Mouse (Mus musculus) common myeloid progenitor, adult 5-6 weeks (primary cell): ENCODE data around the gene Spata22. TPM values are rescaled to one million over a fixed set of nuclear protein-coding genes. Genes with fewer than 3 reads are reported as not detected.

Experiments used
- total RNA-seq: library from RNA; stranded (forward); fragments of 200-1000, 187-1606 nt; gene quantifications from 2 replicates; pipeline ENCODE4 v1.2.3, GENCODE M21; 2017

The Spata22 gene
- total RNA-seq, 1 experiment from 2014 or later, result not detected

Other genes starting within 250 kb of the Spata22 start
- 0.05 TPM in 1 of 2 replicates, not detected in the other for gene Itgae, start 239.2 kb upstream of the Spata22 start, total RNA-seq
- 18.6 and 22.8 TPM in 2 replicates for gene Haspin, start 191.4 kb upstream of the Spata22 start, total RNA-seq
- gene P2rx5, start 169.3 kb upstream of the Spata22 start, total RNA-seq, result not detected in 2 replicates
- 46.6 and 48.2 TPM in 2 replicates for gene Emc6, start 152.7 kb upstream of the Spata22 start, total RNA-seq
- gene Tax1bp3, start 152.7 kb upstream of the Spata22 start, total RNA-seq, result 7.7 and 11.4 TPM in 2 replicates
- gene Ctns, start 130.7 kb upstream of the Spata22 start, total RNA-seq, result 6.0 and 8.8 TPM in 2 replicates
- 1.4 and 3.2 TPM in 2 replicates for gene Shpk, start 130.3 kb upstream of the Spata22 start, total RNA-seq
- gene Trpv1, start 95.4 kb upstream of the Spata22 start, total RNA-seq, result not detected in 2 replicates
- gene Trpv3, start 62.4 kb upstream of the Spata22 start, total RNA-seq, result not detected in 2 replicates
- 3.8 and 7.4 TPM in 2 replicates for gene Aspa, start 145 bp upstream of the Spata22 start, total RNA-seq
- gene Gm49340, start within 50 bp of the Spata22 start, total RNA-seq, result not detected in 2 replicates
- not detected in 2 replicates for gene Olfr20, start 21.0 kb downstream of the Spata22 start, total RNA-seq
- gene Olfr376, start 41.5 kb downstream of the Spata22 start, total RNA-seq, result not detected in 2 replicates
- gene Olfr1, start 69.9 kb downstream of the Spata22 start, total RNA-seq, result not detected in 2 replicates
- not detected in 2 replicates for gene Olfr378, start 98.7 kb downstream of the Spata22 start, total RNA-seq
- not detected in 2 replicates for gene Olfr380, start 127.8 kb downstream of the Spata22 start, total RNA-seq
- not detected in 2 replicates for gene Olfr381, start 161.9 kb downstream of the Spata22 start, total RNA-seq
- not detected in 2 replicates for gene Olfr382, start 187.5 kb downstream of the Spata22 start, total RNA-seq